Mouse (Mus musculus) right cerebral cortex, postnatal 14 days (tissue): Measurements from ENCODE around the gene Pik3r4.

ENCODE experiments used
- DNase-seq: peaks from one replicate; pipeline ENCODE4 v3.0.0; 2022

The Pik3r4 gene

DNA sequence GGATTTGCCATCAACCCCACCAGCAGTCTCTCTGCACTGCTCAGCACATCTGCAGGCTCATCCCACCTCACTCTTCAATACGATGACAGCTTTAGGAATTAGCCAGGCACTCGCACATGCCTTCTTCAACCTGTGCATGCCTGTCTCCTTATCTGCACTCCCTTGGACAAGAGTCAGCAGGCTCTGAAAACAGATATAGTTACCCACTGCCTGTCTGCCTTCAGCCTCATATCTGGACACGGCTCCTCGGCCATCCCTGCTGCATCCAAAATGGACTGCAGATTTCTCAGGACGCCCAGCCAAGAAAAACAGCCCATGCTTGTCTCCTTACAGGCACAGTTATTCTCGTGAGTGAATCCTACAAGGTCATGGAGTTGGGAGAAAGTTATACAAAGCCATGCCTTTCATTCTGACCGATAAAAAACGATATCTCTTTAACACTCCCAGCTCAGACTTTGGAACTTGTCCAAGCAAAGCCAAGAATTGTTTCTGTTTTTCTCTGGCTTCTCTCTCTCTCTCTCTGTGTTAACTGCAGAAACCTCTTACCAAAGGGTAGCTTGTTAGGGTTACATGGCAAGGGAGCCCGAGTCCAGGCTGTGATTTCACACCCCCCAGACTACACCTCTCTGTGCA is 55.1 kb downstream of the Pik3r4 start:
- no peak for DNase-seq

GRCm38 (mm10) chr9:105700702-105701101 is 57.9 kb downstream of the Pik3r4 start:
- no peak for DNase-seq

DNA sequence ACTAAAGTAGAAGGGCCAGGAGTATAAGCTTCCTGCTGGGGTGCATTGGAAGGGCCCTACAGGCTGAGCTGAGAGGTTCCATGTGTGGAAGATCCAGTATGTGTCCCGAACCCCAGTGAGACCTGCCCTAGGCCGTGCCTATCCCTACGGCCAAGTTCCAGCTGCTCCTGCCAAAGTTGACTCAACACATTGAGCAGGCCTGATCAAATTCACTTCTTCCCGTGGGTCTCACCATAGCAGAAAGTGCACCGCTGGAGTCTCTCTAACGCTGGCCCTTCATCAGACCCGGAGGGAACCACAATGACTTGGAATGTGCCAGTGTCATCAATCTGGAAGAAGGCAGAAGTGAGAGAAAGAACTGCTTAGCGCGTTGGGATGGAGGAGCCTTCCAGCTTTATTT is 59.2 kb downstream of the Pik3r4 start:
- DNase-seq: no peak

GRCm38 (mm10) chr9:105704226-105704932 is 61.6 kb downstream of the Pik3r4 start:
- no peak for DNase-seq

GRCm38 (mm10) chr9:105705011-105705410 is 62.2 kb downstream of the Pik3r4 start:
- no peak for DNase-seq

- DNase-seq: no peak
These were observed 69.3 kb downstream of the Pik3r4 start for GRCm38 (mm10) chr9:105712049-105712448.

DNA sequence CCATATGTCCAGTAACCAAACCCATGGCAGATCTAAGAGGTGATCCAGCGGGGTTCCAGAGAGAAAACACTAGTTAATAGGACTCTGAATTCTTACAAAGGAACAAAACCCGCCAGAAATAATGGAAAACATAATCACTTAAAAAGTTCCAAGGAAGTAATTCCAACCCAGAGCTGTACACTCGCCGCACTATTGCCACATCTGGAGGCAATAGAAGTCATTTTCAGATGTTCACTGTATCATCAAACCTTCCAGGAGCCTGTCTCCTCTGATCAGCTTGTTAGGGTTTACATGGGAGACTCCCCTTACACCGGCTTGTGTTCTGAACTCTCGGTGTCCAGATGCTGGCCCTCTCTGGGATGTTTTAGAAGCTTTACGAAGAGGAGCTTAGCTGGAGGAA is 76.6 kb downstream of the Pik3r4 start:
- no peak for DNase-seq

DNA sequence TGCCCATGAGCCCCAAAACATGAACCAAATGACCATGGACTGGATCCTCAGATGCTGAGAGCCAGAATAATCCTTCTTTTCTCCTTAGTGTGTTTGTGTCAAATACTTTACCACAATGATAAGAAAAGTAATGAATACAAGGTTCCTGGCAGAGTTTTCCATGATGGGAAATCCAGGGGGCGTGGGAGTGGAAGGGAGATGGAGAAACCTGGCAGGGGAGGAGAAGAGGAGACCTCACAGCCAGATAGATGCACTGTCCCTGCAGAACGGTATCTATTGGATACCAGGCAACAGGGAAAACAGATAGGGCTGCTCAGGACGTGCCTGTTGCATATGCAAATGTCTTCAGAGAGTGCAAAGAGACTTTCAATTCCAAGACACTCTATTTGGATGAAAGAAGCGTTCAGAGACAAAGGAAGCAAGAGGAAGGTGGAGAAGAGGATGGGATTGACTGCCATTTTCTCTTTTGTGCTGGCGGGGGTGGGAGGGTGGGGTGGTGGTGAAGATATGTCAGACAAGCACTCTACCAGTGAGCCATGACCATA is 77.1 kb downstream of the Pik3r4 start:
- DNase-seq: no peak

DNA sequence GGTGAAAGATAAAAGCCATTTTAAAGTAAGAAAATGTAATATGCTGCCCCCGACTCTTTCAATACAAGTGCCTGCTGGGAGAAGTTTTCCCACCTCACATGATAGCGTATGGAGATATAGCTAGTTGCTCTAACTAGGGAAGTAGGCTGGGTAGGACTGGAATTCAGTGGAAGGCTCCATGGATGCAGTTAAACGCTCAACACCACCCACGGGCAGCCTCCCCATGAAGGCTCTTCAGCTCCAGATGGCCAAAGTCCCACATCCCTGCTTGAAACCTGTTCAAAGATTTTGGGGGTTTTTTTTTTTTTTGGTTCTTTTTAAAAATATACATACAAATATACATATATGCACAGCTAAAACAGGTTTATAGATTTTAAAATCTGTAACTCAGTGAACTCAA is 77.7 kb downstream of the Pik3r4 start:
- DNase-seq: peak; percentile 50

GRCm38 (mm10) chr9:105731976-105732375 is 89.2 kb downstream of the Pik3r4 start:
- DNase-seq: no peak

- DNase-seq: no peak
These were observed 91.9 kb downstream of the Pik3r4 start for GRCm38 (mm10) chr9:105734651-105735050.

- DNase-seq: no peak
These were observed 92.4 kb downstream of the Pik3r4 start for GRCm38 (mm10) chr9:105735195-105735594.
